Mouse (Mus musculus): ENCODE data around the gene Mpp2. TPM values are rescaled to one million over a fixed set of nuclear protein-coding genes. Genes with fewer than 3 reads are reported as not detected.
A peak's percentile ranks its signal among the peaks of the same experiment; 100 is the strongest.

The Mpp2 gene
- polyA plus RNA-seq, 1 experiment from 2014 or later = 10.7 TPM

- Histone ChIP-seq H3K27ac (replicated peaks; ENCODE audit: low read depth, low read length) (no peak within 1 kb of the TSS), H3K9ac (ENCODE audit: low read length) (no peak within 1 kb of the TSS), H3K9me3 (ENCODE audit: control insufficient read depth, low read length) (no peaks in the 10 kb centered on the region), H3K4me1 (ENCODE audit: control insufficient read depth, insufficient read depth, low read length) (peaks cover 13% of the 10 kb centered on the region), H3K4me2 (ENCODE audit: low read depth, severe bottlenecking) (peak within 1 kb of the TSS; percentile 82), H3K27me3 (ENCODE audit: control insufficient read depth, insufficient read depth, low read length) (no peaks in the 10 kb centered on the region), H3K4me3 (ENCODE audit: low read depth, low read length) (peak within 1 kb of the TSS; percentile 78; the same call in 1 of the 2 replicates), H3K36me3 (ENCODE audit: control insufficient read depth, insufficient read depth, low read length) (no peaks in the 10 kb centered on the region)
- WGBS = 75% methylated on average over 6 of the region's 6 CpGs
- no peak for ATAC-seq (ENCODE audit: insufficient number of reproducible peaks, low FRiP score, low TSS enrichment, low read depth)
- no peak for DNase-seq (ENCODE audit: low spot score)
These were observed 60.1 kb downstream of the Mpp2 start, which contains the start of gene Mpp3 for GRCm38 (mm10) chr11:102028087-102028816. Mpp3 (minus strand) TSS chr11:102028461.

- no peaks in the 10 kb centered on the region for H3K9me3 ChIP-seq (ENCODE audit: control insufficient read depth, low read length)
- H3K27me3 ChIP-seq (ENCODE audit: control insufficient read depth, insufficient read depth, low read length) = no peaks in the 10 kb centered on the region
- H3K4me3 ChIP-seq (ENCODE audit: low read depth, low read length) = peak overlapping the region; percentile 78
- H3K36me3 ChIP-seq (ENCODE audit: control insufficient read depth, insufficient read depth, low read length) = no peaks in the 10 kb centered on the region
- WGBS = 4% methylated on average over 12 of the region's 12 CpGs
- H3K9ac ChIP-seq (ENCODE audit: low read length) = no peak overlapping the region
- peak; percentile 41; the same call in 1 of the 2 replicates for ATAC-seq (ENCODE audit: insufficient number of reproducible peaks, low FRiP score, low TSS enrichment, low read depth)
- no peak overlapping the region for H3K27ac ChIP-seq (replicated peaks; ENCODE audit: low read depth, low read length)
- peak overlapping the region; percentile 82 for H3K4me2 ChIP-seq (ENCODE audit: low read depth, severe bottlenecking)
- peaks cover 13% of the 10 kb centered on the region for H3K4me1 ChIP-seq (ENCODE audit: control insufficient read depth, insufficient read depth, low read length)
- no peak for DNase-seq (ENCODE audit: low spot score)
These were observed 60.8 kb downstream of the Mpp2 start for GRCm38 (mm10) chr11:102027361-102028017.

- Histone ChIP-seq H3K4me1 (ENCODE audit: control insufficient read depth, insufficient read depth, low read length) (peaks cover 13% of the 10 kb centered on the region), H3K27ac (replicated peaks; ENCODE audit: low read depth, low read length) (peak overlapping the region; percentile 36; the same call in 1 of the 2 replicates), H3K36me3 (ENCODE audit: control insufficient read depth, insufficient read depth, low read length) (no peaks in the 10 kb centered on the region), H3K27me3 (ENCODE audit: control insufficient read depth, insufficient read depth, low read length) (no peaks in the 10 kb centered on the region), H3K4me2 (ENCODE audit: low read depth, severe bottlenecking) (peak overlapping the region; percentile 82), H3K9me3 (ENCODE audit: control insufficient read depth, low read length) (no peaks in the 10 kb centered on the region), H3K4me3 (ENCODE audit: low read depth, low read length) (peak overlapping the region; percentile 78), H3K9ac (ENCODE audit: low read length) (peak overlapping the region; percentile 80)
- ATAC-seq (ENCODE audit: insufficient number of reproducible peaks, low FRiP score, low TSS enrichment, low read depth) (peak; percentile 82), DNase-seq (ENCODE audit: low spot score) (peak; percentile 88)
- under 1% methylated on average over 54 of the region's 73 CpGs for WGBS
These were observed 61.5 kb downstream of the Mpp2 start for GRCm38 (mm10) chr11:102026694-102027360.

- Histone ChIP-seq H3K4me3 (ENCODE audit: low read depth, low read length) (peak overlapping the region; percentile 78), H3K9me3 (ENCODE audit: control insufficient read depth, low read length) (no peaks in the 10 kb centered on the region), H3K36me3 (ENCODE audit: control insufficient read depth, insufficient read depth, low read length) (no peaks in the 10 kb centered on the region), H3K9ac (ENCODE audit: low read length) (peak overlapping the region; percentile 80), H3K4me1 (ENCODE audit: control insufficient read depth, insufficient read depth, low read length) (peaks cover 13% of the 10 kb centered on the region), H3K27me3 (ENCODE audit: control insufficient read depth, insufficient read depth, low read length) (no peaks in the 10 kb centered on the region), H3K4me2 (ENCODE audit: low read depth, severe bottlenecking) (peak overlapping the region; percentile 82), H3K27ac (replicated peaks; ENCODE audit: low read depth, low read length) (peak overlapping the region; percentile 36; the same call in 1 of the 2 replicates)
- DNase-seq (ENCODE audit: low spot score) (peak; percentile 59), ATAC-seq (ENCODE audit: insufficient number of reproducible peaks, low FRiP score, low TSS enrichment, low read depth) (no peak)
- 1% methylated on average over 23 of the region's 23 CpGs for WGBS
These were observed 62.2 kb downstream of the Mpp2 start for GRCm38 (mm10) chr11:102025991-102026660.

- ATAC-seq (ENCODE audit: insufficient number of reproducible peaks, low FRiP score, low TSS enrichment, low read depth) = no peak
- Histone ChIP-seq H3K27ac (replicated peaks; ENCODE audit: low read depth, low read length) (no peak overlapping the region), H3K9ac (ENCODE audit: low read length) (0 out of 2 replicates have a peak overlapping the region, but pooled peaks have one; percentile 7)
These were observed 63.0 kb downstream of the Mpp2 start for GRCm38 (mm10) chr11:102025354-102025753.

GRCm38 (mm10) chr11:102024875-102025274 is 63.4 kb downstream of the Mpp2 start:
- H3K9me3 ChIP-seq (ENCODE audit: control insufficient read depth, low read length) = no peaks in the 10 kb centered on the region
- no peak overlapping the region for H3K4me3 ChIP-seq (ENCODE audit: low read depth, low read length)
- no peak for DNase-seq (ENCODE audit: low spot score)
- no peak overlapping the region for H3K27ac ChIP-seq (replicated peaks; ENCODE audit: low read depth, low read length)
- no peak overlapping the region for H3K4me2 ChIP-seq (ENCODE audit: low read depth, severe bottlenecking)
- H3K36me3 ChIP-seq (ENCODE audit: control insufficient read depth, insufficient read depth, low read length) = no peaks in the 10 kb centered on the region
- H3K27me3 ChIP-seq (ENCODE audit: control insufficient read depth, insufficient read depth, low read length) = no peaks in the 10 kb centered on the region
- no peak for ATAC-seq (ENCODE audit: insufficient number of reproducible peaks, low FRiP score, low TSS enrichment, low read depth)
- H3K9ac ChIP-seq (ENCODE audit: low read length) = no peak overlapping the region
- H3K4me1 ChIP-seq (ENCODE audit: control insufficient read depth, insufficient read depth, low read length) = peaks cover 13% of the 10 kb centered on the region
- WGBS = 85% methylated on average over 4 of the region's 4 CpGs

More at GRCm38 (mm10) chr11:102025354-102025753, 63.0 kb downstream of the Mpp2 start:
- Histone ChIP-seq H3K27me3 (ENCODE audit: control insufficient read depth, insufficient read depth, low read length) (no peaks in the 10 kb centered on the region), H3K4me1 (ENCODE audit: control insufficient read depth, insufficient read depth, low read length) (peaks cover 13% of the 10 kb centered on the region), H3K9me3 (ENCODE audit: control insufficient read depth, low read length) (no peaks in the 10 kb centered on the region), H3K4me3 (ENCODE audit: low read depth, low read length) (0 out of 2 replicates have a peak overlapping the region, but pooled peaks have one; percentile 78), H3K4me2 (ENCODE audit: low read depth, severe bottlenecking) (peak overlapping the region; percentile 82; the same call in 1 of the 2 replicates), H3K36me3 (ENCODE audit: control insufficient read depth, insufficient read depth, low read length) (no peaks in the 10 kb centered on the region)
- WGBS = 29% methylated on average over 7 of the region's 7 CpGs
- DNase-seq (ENCODE audit: low spot score) = no peak

- no peak overlapping the region for H3K27ac ChIP-seq (replicated peaks; ENCODE audit: low read depth, low read length)
- peaks cover 13% of the 10 kb centered on the region for H3K4me1 ChIP-seq (ENCODE audit: control insufficient read depth, insufficient read depth, low read length)
- H3K9me3 ChIP-seq (ENCODE audit: control insufficient read depth, low read length) = no peaks in the 10 kb centered on the region
- H3K4me2 ChIP-seq (ENCODE audit: low read depth, severe bottlenecking) = no peak overlapping the region
- no peak overlapping the region for H3K9ac ChIP-seq (ENCODE audit: low read length)
- no peak for DNase-seq (ENCODE audit: low spot score)
- no peak overlapping the region for H3K4me3 ChIP-seq (ENCODE audit: low read depth, low read length)
- H3K27me3 ChIP-seq (ENCODE audit: control insufficient read depth, insufficient read depth, low read length) = no peaks in the 10 kb centered on the region
- H3K36me3 ChIP-seq (ENCODE audit: control insufficient read depth, insufficient read depth, low read length) = no peaks in the 10 kb centered on the region
- no peak for ATAC-seq (ENCODE audit: insufficient number of reproducible peaks, low FRiP score, low TSS enrichment, low read depth)
- WGBS = 86% methylated on average over 6 of the region's 6 CpGs
These were observed 64.1 kb downstream of the Mpp2 start for GRCm38 (mm10) chr11:102024084-102024758.
